Mouse (Mus musculus) kidney, adult 2 months (tissue): ENCODE results near the gene Map3k1.

ENCODE experiments used
- CTCF ChIP-seq: fragments of 200-500 bp; conservative IDR thresholded peaks from 2 replicates; pipeline ENCODE4 v1.5.1; 2011; ENCODE audit warnings: low read depth, mild to moderate bottlenecking, control low read depth, low read length, moderate library complexity, mixed read lengths; ENCODE audit not compliant: insufficient read depth, insufficient read length
- POLR2A ChIP-seq: fragments of 200-500 bp; IDR thresholded peaks from one replicate; pipeline ENCODE4 v1.6.1; 2011; ENCODE audit warnings: low read depth, low read length, control low read depth

GRCm38 (mm10) chr13:111809466-111810228 is 854 bp upstream of the Map3k1 start:
- TF ChIP-seq POLR2A (no peak), CTCF (no peak)
